Mouse (Mus musculus): Measurements from ENCODE around the gene Fars2.

- TF ChIP-seq POLR2A (IDR thresholded peaks at IDR 0.05; ENCODE audit: low read depth, low read length) (no peak), CTCF (IDR thresholded peaks at IDR 0.05; ENCODE audit: extremely low read depth, insufficient read depth, insufficient read length, insufficient replicate concordance) (no peak)
Observed at GRCm38 (mm10) chr13:36202496-36202895, 85.3 kb downstream of the Fars2 start.

Data from spleen, adult 2 months (tissue).